Mouse (Mus musculus) lung, adult 18-20 months (tissue): ENCODE results near the gene Rimklb.

ENCODE experiments used
- DNase-seq, 2 experiments: peaks; one replicate each; pipeline ENCODE4 v3.0.0; 2022; ENCODE audit warnings: mixed read lengths in 2 of 2

Rimklb gene

GRCm38 (mm10) chr6:122416347-122416746 is 82.2 kb downstream of the Rimklb start:
- DNase-seq, result no peak

GRCm38 (mm10) chr6:122411281-122411680 is 87.3 kb downstream of the Rimklb start:
- no peak for DNase-seq

GRCm38 (mm10) chr6:122402240-122402639 is 96.3 kb downstream of the Rimklb start:
- DNase-seq, result peak in 1 of 2 experiments; percentile 8

- no peak for DNase-seq
These were observed 98.3 kb downstream of the Rimklb start for GRCm38 (mm10) chr6:122400263-122400662.
